Mouse (Mus musculus) MEL-GATA-1-ER (cell line): ENCODE data around the gene Rasgrf2.

Source experiments
- DNase-seq: peaks from one replicate; pipeline ENCODE4 v3.0.0-alpha.2; 2012; ENCODE audit warnings: low read depth; ENCODE audit errors: extremely low read depth

Gene Rasgrf2

GRCm38 (mm10) chr13:92041584-92042563, 89.6 kb downstream of the Rasgrf2 start:
- DNase-seq = no peak

- DNase-seq = no peak
These were observed 100.9 kb downstream of the Rasgrf2 start for GRCm38 (mm10) chr13:92030364-92031057.

GRCm38 (mm10) chr13:92029666-92030065, 101.8 kb downstream of the Rasgrf2 start:
- no peak for DNase-seq

DNA sequence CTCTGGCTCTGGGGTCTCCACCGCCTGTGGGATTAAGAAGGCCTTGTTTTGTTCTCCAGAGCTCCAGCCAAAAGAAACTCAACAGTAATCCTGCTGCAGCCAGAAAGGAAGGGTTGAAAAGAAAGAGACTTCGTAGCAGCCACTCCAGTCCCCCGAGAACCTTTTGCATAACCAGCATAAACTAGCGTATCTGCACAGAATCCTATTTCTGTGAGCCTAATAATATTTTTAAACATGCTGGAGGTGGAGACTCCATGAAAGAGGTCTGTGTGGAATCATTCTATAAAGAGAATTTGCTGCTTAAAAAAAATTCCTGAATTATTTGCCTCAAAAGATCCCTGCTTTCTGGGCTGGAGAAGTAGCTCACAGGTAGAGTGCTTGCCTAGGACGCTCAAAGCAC, 103.5 kb downstream of the Rasgrf2 start:
- no peak for DNase-seq

- DNase-seq = no peak
These were observed 104.8 kb downstream of the Rasgrf2 start for GRCm38 (mm10) chr13:92026651-92027050.

GRCm38 (mm10) chr13:92025124-92025523, 106.3 kb downstream of the Rasgrf2 start:
- no peak for DNase-seq

- DNase-seq = no peak
These were observed 109.3 kb downstream of the Rasgrf2 start for GRCm38 (mm10) chr13:92022202-92022601.

DNA sequence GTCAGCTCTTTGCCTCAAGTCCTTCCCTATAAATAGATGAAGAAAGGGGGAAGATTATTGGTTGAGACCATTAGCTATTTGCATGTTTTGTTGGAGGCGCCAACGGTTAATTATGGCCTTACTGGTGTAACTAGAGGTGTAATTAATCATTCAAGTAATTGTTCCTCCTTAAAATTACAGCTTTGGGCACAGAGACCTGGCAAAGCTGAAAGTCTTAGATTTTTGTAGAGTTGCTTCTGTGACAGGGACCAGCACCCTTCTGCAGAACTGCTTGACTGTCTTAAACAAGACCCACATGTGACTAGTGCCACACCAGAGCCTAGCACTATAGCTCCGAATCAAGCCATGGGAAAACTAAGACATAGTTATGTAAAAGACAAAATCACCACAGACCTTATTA, 134.5 kb downstream of the Rasgrf2 start:
- no peak for DNase-seq

DNA sequence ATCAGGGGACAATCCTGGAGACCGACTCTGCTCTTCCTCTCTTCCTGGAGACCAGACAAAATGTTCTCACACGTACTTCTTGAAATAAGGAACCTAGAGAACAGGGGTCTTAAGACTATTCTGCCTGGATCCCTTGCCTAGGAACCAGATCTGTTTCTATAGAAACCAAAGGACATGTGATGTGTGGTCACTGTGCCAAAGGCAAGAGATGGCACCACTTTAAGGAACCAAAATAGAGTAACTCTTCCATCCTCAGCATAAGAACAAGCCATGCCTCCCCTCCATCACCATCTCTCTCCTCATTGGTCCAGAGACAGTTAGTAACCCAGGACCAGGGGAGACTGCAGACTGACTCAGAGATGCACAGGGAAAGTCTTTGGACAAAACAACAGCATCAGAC, 140.0 kb downstream of the Rasgrf2 start:
- DNase-seq = no peak

DNA sequence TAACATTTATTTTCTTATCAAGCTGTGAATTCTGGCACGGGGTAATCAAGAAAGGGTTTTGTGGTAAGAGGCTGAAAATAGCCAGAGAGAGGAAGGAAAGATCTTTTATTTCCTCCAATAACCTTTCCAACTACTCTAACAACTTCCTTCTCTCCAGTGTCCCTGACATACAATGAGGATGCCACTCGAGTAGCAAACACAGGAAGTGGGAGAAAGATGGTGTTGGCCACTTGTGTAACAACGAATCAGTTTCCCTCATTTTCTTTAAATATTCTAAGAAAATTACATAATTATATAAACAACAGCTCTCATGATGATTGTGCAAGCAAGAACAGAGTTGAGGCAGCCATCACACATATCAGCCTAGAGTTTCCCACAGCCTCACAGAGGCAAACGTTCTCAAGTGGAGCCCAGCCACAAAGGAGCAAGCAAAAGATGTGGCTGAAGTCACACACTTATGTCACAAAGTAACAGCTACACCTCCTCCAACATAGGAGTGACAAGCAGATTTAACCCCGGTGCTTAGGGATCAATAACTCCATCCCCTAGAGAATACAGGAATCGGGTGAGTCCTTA, 140.7 kb downstream of the Rasgrf2 start:
- no peak for DNase-seq

GRCm38 (mm10) chr13:91988378-91988777, 143.1 kb downstream of the Rasgrf2 start:
- no peak for DNase-seq

- DNase-seq = no peak
These were observed 144.5 kb downstream of the Rasgrf2 start for GRCm38 (mm10) chr13:91986958-91987357.

DNA sequence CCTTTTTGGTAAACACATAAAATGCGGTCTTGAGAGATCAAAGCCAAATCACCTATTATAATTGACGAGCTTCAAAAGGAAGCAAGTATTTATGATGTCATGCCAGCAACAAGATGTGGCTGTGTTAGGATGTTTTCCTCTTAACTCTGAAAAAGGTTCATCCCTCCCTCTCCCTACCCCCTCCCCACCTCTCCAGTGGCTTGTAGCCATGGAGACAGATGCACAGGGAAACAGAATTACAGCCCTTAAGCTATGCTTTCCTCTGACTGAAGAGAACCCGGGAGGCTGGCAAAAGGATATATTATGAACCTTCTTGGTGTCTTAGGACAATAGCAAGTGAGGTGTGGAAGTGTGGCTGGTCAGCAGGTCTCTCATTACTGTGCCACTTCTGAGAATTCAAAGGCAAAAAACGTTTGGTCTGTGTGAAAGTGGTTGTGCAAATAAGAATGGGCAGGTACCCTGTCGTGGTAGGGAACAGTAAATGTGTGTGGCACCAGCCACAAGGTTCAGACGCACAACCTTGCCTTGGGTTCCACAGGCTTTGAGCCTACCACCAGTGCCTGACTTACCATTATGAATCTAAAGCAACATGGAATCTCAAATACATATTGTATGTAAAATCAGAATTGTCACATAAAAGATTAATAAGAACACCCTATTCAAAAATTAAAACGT, 145.4 kb downstream of the Rasgrf2 start:
- no peak for DNase-seq

GRCm38 (mm10) chr13:91985019-91985418, 146.4 kb downstream of the Rasgrf2 start:
- DNase-seq = no peak

- no peak for DNase-seq
These were observed 149.4 kb downstream of the Rasgrf2 start for GRCm38 (mm10) chr13:91982080-91982479.

- DNase-seq = no peak
These were observed 150.0 kb downstream of the Rasgrf2 start for GRCm38 (mm10) chr13:91981414-91981813.

- DNase-seq = no peak
These were observed 154.5 kb downstream of the Rasgrf2 start for GRCm38 (mm10) chr13:91976971-91977370.

DNA sequence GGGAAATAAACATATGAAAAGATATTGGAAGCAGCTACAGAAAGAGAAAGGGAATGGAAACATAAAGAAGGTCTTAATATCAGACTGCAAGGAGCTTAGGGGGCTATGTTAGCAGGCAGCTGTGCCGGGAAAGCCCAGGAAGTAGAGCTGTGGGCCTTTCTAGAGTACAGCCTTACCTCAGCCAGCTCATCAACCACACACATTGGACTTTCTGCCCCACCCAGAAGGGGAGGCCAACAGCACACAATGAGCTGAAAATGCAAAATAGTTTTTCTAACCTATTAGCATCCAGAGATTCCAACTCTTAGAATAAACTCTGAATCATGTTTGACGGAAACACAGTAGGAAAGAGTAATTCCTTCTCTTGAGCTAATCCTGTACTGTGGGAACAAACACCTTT, 154.9 kb downstream of the Rasgrf2 start:
- DNase-seq = no peak

- DNase-seq = no peak
These were observed 157.3 kb downstream of the Rasgrf2 start for GRCm38 (mm10) chr13:91974154-91974553.

DNA sequence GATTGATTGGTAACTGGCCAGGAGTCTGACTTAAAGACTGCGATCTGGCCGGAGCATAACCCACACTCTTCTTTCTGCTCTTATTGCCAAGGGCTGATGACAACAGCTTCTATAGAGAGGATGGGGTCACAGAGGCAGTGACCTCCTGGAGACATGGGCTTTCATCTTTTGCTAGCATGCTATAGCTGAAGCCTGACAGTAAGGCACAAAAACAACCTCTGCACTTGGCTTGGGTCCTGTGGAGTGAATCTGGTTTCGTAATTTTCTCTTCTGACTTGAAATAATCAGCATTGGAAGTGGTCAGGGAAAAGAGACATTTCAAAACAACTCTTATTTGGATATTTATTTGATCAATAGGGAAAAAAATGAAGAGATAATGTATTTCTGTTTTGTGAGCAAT, 160.2 kb downstream of the Rasgrf2 start:
- no peak for DNase-seq

DNA sequence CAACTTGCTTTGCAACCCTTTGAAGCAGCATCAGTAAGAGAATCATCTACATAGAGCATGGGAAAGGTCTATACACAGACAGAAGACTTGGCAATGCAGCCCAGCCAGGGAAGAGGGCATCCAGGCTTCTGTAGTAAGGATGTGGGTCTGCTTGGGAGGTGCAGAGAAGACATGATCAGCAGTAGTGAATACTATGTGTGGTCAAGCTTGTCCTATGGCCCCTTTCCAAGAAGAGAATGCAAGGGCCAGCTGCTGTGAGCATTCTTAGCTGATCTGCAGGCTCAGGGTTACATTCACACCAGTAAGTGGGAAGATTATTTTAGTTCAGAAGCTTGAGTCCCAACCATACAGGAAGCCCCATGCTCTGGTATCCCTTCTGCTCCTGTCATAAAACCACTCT, 175.0 kb downstream of the Rasgrf2 start:
- no peak for DNase-seq

DNA sequence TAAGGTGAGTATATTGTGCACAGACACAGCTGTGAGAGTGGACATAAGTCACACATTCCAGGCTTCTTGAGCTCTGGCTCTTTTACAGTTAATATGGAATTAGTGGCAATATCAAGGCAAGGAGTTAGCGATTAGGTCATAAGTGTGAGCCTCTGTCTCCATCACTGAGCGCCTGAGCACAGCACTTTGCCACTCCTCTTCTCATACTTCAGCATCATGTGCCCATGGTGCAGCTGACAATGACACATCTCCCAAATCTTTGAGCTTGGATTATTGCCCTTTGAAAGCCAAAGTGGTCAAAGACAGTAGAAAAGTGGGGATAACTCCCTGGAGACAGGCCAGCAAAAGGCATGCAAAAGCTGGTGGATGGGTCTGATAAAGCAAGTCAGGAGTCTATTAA, 175.8 kb downstream of the Rasgrf2 start:
- no peak for DNase-seq
